Mouse (Mus musculus) brain, adult 2 months (tissue): ENCODE measurements around the gene Cacul1.
A peak's percentile ranks its signal among the peaks of the same experiment; 100 is the strongest.

ENCODE experiments used
- DNase-seq: peaks from one replicate; pipeline ENCODE4 v3.0.0; 2011; ENCODE audit warnings: low read depth, low spot score

The Cacul1 gene

GRCm38 (mm10) chr19:60531897-60532296 is 48.9 kb downstream of the Cacul1 start:
- no peak for DNase-seq

- DNase-seq, result no peak
These were observed 50.7 kb downstream of the Cacul1 start for GRCm38 (mm10) chr19:60530171-60530570.

- no peak for DNase-seq
These were observed 51.5 kb downstream of the Cacul1 start for GRCm38 (mm10) chr19:60529302-60529701.

GRCm38 (mm10) chr19:60528602-60529001 is 52.2 kb downstream of the Cacul1 start:
- no peak for DNase-seq

GRCm38 (mm10) chr19:60526876-60527275 is 53.9 kb downstream of the Cacul1 start:
- peak; percentile 18 for DNase-seq

GRCm38 (mm10) chr19:60525086-60525485 is 55.7 kb downstream of the Cacul1 start:
- DNase-seq, result no peak

- no peak for DNase-seq
These were observed 56.1 kb downstream of the Cacul1 start for GRCm38 (mm10) chr19:60524678-60525077.

- DNase-seq, result no peak
These were observed 60.7 kb downstream of the Cacul1 start for GRCm38 (mm10) chr19:60520131-60520530.

- no peak for DNase-seq
These were observed 65.8 kb downstream of the Cacul1 start for GRCm38 (mm10) chr19:60515064-60515463.

GRCm38 (mm10) chr19:60513431-60513830 is 67.4 kb downstream of the Cacul1 start:
- DNase-seq, result peak; percentile 33

- no peak for DNase-seq
These were observed 80.6 kb downstream of the Cacul1 start for GRCm38 (mm10) chr19:60500209-60500608.

- DNase-seq, result no peak
These were observed 83.7 kb downstream of the Cacul1 start for GRCm38 (mm10) chr19:60497171-60497570.

GRCm38 (mm10) chr19:60495772-60496171 is 85.1 kb downstream of the Cacul1 start:
- no peak for DNase-seq

GRCm38 (mm10) chr19:60489566-60489965 is 91.3 kb downstream of the Cacul1 start:
- DNase-seq, result peak; percentile 33

GRCm38 (mm10) chr19:60485261-60485660 is 95.6 kb downstream of the Cacul1 start:
- DNase-seq, result no peak

GRCm38 (mm10) chr19:60478859-60479258 is 102.0 kb downstream of the Cacul1 start:
- no peak for DNase-seq

GRCm38 (mm10) chr19:60477788-60478187 is 103.0 kb downstream of the Cacul1 start:
- DNase-seq, result no peak
